Mouse (Mus musculus): ENCODE data around the gene Nup93. TPM values are rescaled to one million over a fixed set of nuclear protein-coding genes. Genes with fewer than 3 reads are reported as not detected.

Gene Nup93
- polyA plus RNA-seq, 2 experiments from 2014 or later, result 26.4 to 51.6 TPM

- ATAC-seq, result peak; percentile 86
Observed at GRCm38 (mm10) chr8:94365410-94365981, 151.1 kb downstream of the Nup93 start.

Other genes starting within 250 kb of the Nup93 start
- gene Amfr, start 201.7 kb upstream of the Nup93 start, polyA plus RNA-seq (2017; shearing (Covaris generic)), result 10 to 100 TPM; 33.1 to 37.4 TPM
- 10 to 100 TPM; 57.1 to 87.8 TPM for gene Nudt21, start 177.5 kb upstream of the Nup93 start, polyA plus RNA-seq (2017; shearing (Covaris generic))
- gene Ogfod1, start 177.4 kb upstream of the Nup93 start, polyA plus RNA-seq (2017; shearing (Covaris generic)), result 10 to 100 TPM; 17.3 to 18.3 TPM
- gene Bbs2, start 115.6 kb upstream of the Nup93 start, polyA plus RNA-seq (2017; shearing (Covaris generic)), result 1 to 10 TPM; 7.2 to 7.5 TPM
- gene Mt4, start 77.4 kb upstream of the Nup93 start, polyA plus RNA-seq (2017; shearing (Covaris generic)), result not detected
- gene Mt3, start 62.0 kb upstream of the Nup93 start, polyA plus RNA-seq (2017; shearing (Covaris generic)), result not detected
- gene Mt2, start 41.9 kb upstream of the Nup93 start, polyA plus RNA-seq (2017; shearing (Covaris generic)), result not detected
- 1 to 10 TPM; 3.5 to 4.2 TPM for gene Mt1, start 35.5 kb upstream of the Nup93 start, polyA plus RNA-seq (2017; shearing (Covaris generic))
- under 1 TPM in 1 of 2 experiments, not detected in 1; 0.19 TPM for gene Slc12a3, start 114.6 kb downstream of the Nup93 start, polyA plus RNA-seq (2017; shearing (Covaris generic))
- gene Herpud1, start 171.9 kb downstream of the Nup93 start, polyA plus RNA-seq (2017; shearing (Covaris generic)), result 100 to 1,000 TPM; 177 to 183 TPM
- gene Nlrc5, start 219.8 kb downstream of the Nup93 start, polyA plus RNA-seq (2017; shearing (Covaris generic)), result 100 to 1,000 TPM; 186 to 214 TPM

Data from CD4-positive, CD25-positive, alpha-beta regulatory T cell, adult 4 months (primary cell).